Mouse (Mus musculus) hindbrain, embryonic 14.5 days (tissue): ENCODE measurements around the gene Man1a. TPM values are rescaled to one million over a fixed set of nuclear protein-coding genes. Genes with fewer than 3 reads are reported as not detected.

Experiments
- ATAC-seq: fragments of 200-750 bp; cut with Nextera tagmentation; 2 replicates; pipeline ENCODE4 v1.8.0; 2017; ENCODE audit warnings: moderate number of reproducible peaks, mild to moderate bottlenecking, moderate TSS enrichment, moderate library complexity; ENCODE audit not compliant: low FRiP score
- DNase-seq: peaks from one replicate; pipeline ENCODE4 v3.0.0-alpha.2; 2015; ENCODE audit warnings: low spot score
- H3K27ac ChIP-seq: fragments of 300-500 bp; sonication (generic); 2 replicates; pipeline ENCODE4 v1.5.1; 2014; ENCODE audit warnings: mild to moderate bottlenecking, moderate library complexity
- H3K27me3 ChIP-seq: fragments of 300-500 bp; sonication (generic); 2 replicates; pipeline ENCODE4 v1.6.1; 2014; ENCODE audit warnings: mild to moderate bottlenecking, low read length, mixed read lengths; ENCODE audit not compliant: control insufficient read depth, insufficient read depth
- H3K36me3 ChIP-seq: fragments of 300-500 bp; sonication (generic); replicated peaks from 2 replicates; pipeline ENCODE4 v1.6.1; 2014; ENCODE audit not compliant: control insufficient read depth, insufficient read depth
- H3K4me1 ChIP-seq: fragments of 300-500 bp; sonication (generic); replicated peaks from 2 replicates; pipeline ENCODE4 v1.6.1; 2014; ENCODE audit warnings: antibody characterized with exemption, low read length, mixed read lengths; ENCODE audit not compliant: control insufficient read depth, insufficient read depth
- H3K4me2 ChIP-seq: fragments of 300-500 bp; sonication (generic); replicated peaks from 2 replicates; pipeline ENCODE4 v1.6.1; 2014; ENCODE audit warnings: mild to moderate bottlenecking, moderate library complexity
- H3K4me3 ChIP-seq: fragments of 300-500 bp; sonication (generic); replicated peaks from 2 replicates; pipeline ENCODE4 v1.5.1; 2014; ENCODE audit warnings: mild to moderate bottlenecking, low read length
- H3K9ac ChIP-seq: fragments of 300-500 bp; sonication (generic); 2 replicates; pipeline ENCODE4 v1.6.1; 2014
- H3K9me3 ChIP-seq: fragments of 300-500 bp; sonication (generic); 2 replicates; pipeline ENCODE4 v1.6.1; 2016; ENCODE audit warnings: low read length; ENCODE audit not compliant: control insufficient read depth
- WGBS: fragments of 180-500 bp; shearing (Covaris S2); extraction: QIAGEN DNeasy Blood & Tissue Kit; methylation state at CpG from one replicate; pipeline ENCODE4 v1.1.7; 2014; 5-methylcytosine and 5-hydroxymethylcytosine counted together
- polyA plus RNA-seq: library from polyadenylated mRNA; unstranded; fragments of >200 nt; fragmentation: Nextera tagmentation; extraction: Ambion mirVana; gene quantifications from 2 replicates; pipeline ENCODE4 v1.2.1, GENCODE M21; 2014

Gene Man1a
- polyA plus RNA-seq, 1 experiment from 2014 or later: 7.9 TPM

DNA sequence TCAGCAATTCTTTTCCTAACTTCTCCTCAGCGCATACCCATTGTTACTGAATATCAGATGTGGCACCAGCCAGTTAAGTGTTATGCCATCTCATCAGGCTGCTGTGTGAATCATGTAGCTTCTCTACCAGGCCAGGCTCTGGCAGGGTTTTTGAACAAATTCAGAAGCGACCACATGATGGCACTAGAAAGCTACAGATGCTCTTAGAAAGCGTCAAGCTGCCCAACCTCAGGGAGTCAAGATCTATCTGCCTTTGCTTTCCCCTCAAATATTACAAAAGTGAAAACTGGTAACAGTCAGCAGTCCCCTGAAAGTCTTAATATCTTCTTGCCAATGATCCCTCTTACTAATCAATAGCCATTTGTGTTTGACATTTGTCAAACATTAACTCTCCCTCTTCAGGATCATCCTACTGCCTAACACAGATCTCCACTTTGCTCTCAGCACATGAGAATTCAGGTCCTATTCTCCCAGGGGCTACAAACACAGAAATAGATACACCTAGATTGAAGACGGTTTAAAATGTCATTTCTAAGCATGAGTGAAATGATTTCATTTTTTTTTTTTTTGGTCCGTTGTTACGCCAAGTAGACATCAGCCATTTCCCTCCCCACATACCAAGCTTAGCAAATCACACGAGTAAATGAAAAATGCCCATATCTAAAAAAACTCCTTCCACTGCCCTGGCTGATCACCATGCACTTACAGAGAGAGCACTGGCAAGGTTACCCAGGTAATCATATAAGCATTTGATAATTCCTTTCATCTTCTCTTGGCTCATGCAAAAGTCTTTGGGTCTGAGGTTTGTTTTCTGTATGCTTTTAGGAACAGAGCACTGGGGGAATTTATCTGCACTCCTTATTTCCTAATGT, 212.7 kb downstream of the Man1a start:
- Histone ChIP-seq H3K9ac (no peak overlapping the region), H3K27me3 (no peaks in the 10 kb centered on the region), H3K36me3 (no peaks in the 10 kb centered on the region), H3K4me1 (no peaks in the 10 kb centered on the region), H3K4me3 (no peak overlapping the region), H3K9me3 (no peaks in the 10 kb centered on the region), H3K27ac (no peak overlapping the region), H3K4me2 (no peak overlapping the region)
- WGBS: 43% methylated on average over 7 of the region's 7 CpGs
- DNase-seq (peak; percentile 91), ATAC-seq (peak; percentile 92)

DNA sequence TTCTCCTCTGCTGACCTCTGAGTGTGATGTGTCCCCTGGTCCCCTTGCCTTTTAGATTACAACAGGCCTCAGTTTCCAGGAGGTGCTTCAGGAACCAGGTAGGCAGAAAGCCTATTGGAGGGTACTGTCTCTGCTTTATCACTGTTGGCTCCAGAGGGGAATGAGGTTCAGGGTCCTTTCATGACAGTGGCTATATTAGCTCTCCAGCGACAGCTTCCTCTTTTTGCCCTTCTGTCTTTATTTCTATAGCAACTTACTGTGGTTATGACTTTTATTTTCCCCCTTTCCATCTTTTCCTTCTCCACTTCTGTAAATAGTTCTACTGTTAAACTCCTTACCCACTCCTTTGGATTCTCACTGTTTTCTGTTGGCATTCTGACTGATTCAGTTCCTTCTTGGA, 216.5 kb downstream of the Man1a start:
- no peak for DNase-seq
- Histone ChIP-seq H3K9ac (no peak overlapping the region), H3K27me3 (no peaks in the 10 kb centered on the region), H3K36me3 (no peaks in the 10 kb centered on the region), H3K9me3 (no peaks in the 10 kb centered on the region), H3K4me3 (no peak overlapping the region), H3K4me1 (no peaks in the 10 kb centered on the region), H3K27ac (no peak overlapping the region), H3K4me2 (no peak overlapping the region)
- no peak for ATAC-seq
- WGBS: 70% methylated on average over 1 of the region's 1 CpGs

DNA sequence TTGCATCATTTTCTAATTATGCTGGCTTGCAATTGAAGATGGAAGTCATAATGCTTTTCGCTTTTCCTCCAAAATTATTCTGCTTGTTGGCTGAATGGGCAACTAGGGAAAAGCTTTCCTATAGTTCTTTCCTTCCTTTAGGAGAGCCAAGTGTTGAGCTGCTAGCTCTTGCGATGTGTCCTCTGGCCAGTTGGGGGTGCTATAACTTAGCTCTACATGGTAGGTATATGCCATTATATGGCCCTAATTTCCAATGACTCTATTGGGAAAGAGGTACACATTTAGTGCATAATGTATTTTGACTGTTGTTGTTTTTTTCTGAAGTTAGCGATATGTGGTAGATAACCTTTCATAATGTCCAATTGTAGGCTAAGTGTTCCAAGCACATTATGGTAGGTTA, 217.2 kb downstream of the Man1a start:
- Histone ChIP-seq H3K27me3 (no peaks in the 10 kb centered on the region), H3K9ac (no peak overlapping the region), H3K4me3 (no peak overlapping the region), H3K27ac (no peak overlapping the region), H3K4me2 (no peak overlapping the region), H3K9me3 (no peaks in the 10 kb centered on the region), H3K4me1 (no peaks in the 10 kb centered on the region), H3K36me3 (no peaks in the 10 kb centered on the region)
- ATAC-seq: no peak
- WGBS: 83% methylated on average over 3 of the region's 3 CpGs
- DNase-seq: no peak
